Mouse (Mus musculus): Measurements from ENCODE around the gene Iqca.

DNA sequence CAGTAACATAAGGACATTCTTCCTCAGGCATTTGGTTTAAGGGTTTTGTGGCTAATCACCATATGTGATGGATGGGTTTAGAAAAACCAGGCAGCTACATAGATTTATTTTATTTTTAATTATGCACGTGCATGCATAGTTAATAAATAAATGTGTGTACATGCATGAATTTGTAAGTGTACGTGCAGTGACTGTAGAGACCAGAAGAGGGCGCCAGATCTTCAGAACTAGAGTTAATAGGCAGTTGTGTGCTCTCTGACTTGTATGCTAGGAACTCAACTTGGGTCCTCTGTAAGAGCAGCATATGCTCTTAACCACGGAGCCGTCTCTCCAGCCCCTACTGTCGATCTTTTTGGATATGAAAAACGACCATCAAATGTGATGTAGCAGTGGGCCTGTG lies 140.4 kb downstream of the Iqca start:
- no peak for TF ChIP-seq TAL1 (IDR thresholded peaks at IDR 0.05; ENCODE audit: low read length)
- no peak for TF ChIP-seq GATA1 (IDR thresholded peaks at IDR 0.05; ENCODE audit: low read length)

All from erythroblast, embryonic 14.5 days (primary cell).